Mouse (Mus musculus): ENCODE results near the gene Xrcc4. TPM values are rescaled to one million over a fixed set of nuclear protein-coding genes. Genes with fewer than 3 reads are reported as not detected.

The Xrcc4 gene
- total and polyA plus RNA-seq, 3 experiments, result 0.66 to 23.9 (median 17.8) TPM

GRCm38 (mm10) chr13:89854139-89854538 is 235.3 kb downstream of the Xrcc4 start:
- H3K9me3 ChIP-seq (replicated peaks), result no peaks in the 10 kb centered on the region
- ATAC-seq (ENCODE audit: extremely low read depth, insufficient number of reproducible peaks, low FRiP score, poor library complexity, severe bottlenecking), result no peak
- no peak for TF ChIP-seq GATA2 (IDR thresholded peaks at IDR 0.05; ENCODE audit: borderline replicate concordance, low read depth, low read length)
- TF ChIP-seq TAL1 (conservative IDR thresholded peaks at IDR 0.05; ENCODE audit: low read depth, low read length), result no peak
- TF ChIP-seq GATA1 (IDR thresholded peaks at IDR 0.05; ENCODE audit: borderline replicate concordance, low read length), result no peak
- no peak for TF ChIP-seq CTCF (IDR thresholded peaks at IDR 0.05; ENCODE audit: low read depth, low read length)
- no peak for TF ChIP-seq POLR2AphosphoS5 (IDR thresholded peaks at IDR 0.05; ENCODE audit: insufficient replicate concordance, low read depth, low read length)
- no peaks in the 10 kb centered on the region for H3K36me3 ChIP-seq (replicated peaks)
- no peaks in the 10 kb centered on the region for H3K27me3 ChIP-seq (ENCODE audit: insufficient read depth, low read length)
- DNase-seq (ENCODE audit: low spot score), result no peak
- H3K4me1 ChIP-seq (ENCODE audit: insufficient read depth, low read depth, low read length), result no peaks in the 10 kb centered on the region
- no peak overlapping the region for H3K4me3 ChIP-seq (ENCODE audit: low read depth, low read length)

- DNase-seq (ENCODE audit: low spot score) (no peak), ATAC-seq (ENCODE audit: extremely low read depth, insufficient number of reproducible peaks, low FRiP score, poor library complexity, severe bottlenecking) (no peak)
- TF ChIP-seq GATA1 (IDR thresholded peaks at IDR 0.05; ENCODE audit: borderline replicate concordance, low read length) (no peak), GATA2 (IDR thresholded peaks at IDR 0.05; ENCODE audit: borderline replicate concordance, low read depth, low read length) (no peak), POLR2AphosphoS5 (IDR thresholded peaks at IDR 0.05; ENCODE audit: insufficient replicate concordance, low read depth, low read length) (no peak), CTCF (IDR thresholded peaks at IDR 0.05; ENCODE audit: low read depth, low read length) (no peak), TAL1 (conservative IDR thresholded peaks at IDR 0.05; ENCODE audit: low read depth, low read length) (no peak)
- Histone ChIP-seq H3K27me3 (ENCODE audit: insufficient read depth, low read length) (no peaks in the 10 kb centered on the region), H3K36me3 (replicated peaks) (no peaks in the 10 kb centered on the region), H3K9me3 (replicated peaks) (no peaks in the 10 kb centered on the region), H3K4me3 (ENCODE audit: low read depth, low read length) (no peak overlapping the region), H3K4me1 (ENCODE audit: insufficient read depth, low read depth, low read length) (no peaks in the 10 kb centered on the region)
Measured at GRCm38 (mm10) chr13:89850746-89851145, 238.7 kb downstream of the Xrcc4 start.

DNA sequence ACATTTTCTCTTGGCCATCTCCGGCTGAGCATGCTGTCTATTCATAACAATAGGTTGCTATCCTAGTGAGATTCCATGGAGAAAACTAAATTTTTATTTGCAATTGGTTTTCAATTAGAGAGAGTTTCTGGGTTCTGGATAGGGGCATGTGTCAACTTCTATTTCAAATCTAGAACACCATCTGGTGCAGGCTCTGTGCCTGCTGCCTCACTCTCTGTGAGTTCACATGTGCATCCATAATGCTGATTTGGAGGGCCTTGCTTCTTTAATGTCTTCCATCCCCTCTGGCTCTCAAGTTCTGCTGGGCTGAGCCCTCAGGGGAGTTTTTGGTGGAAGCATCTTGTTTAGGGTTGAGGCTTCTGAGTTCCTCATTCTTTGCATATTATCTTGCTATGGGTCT is 239.5 kb downstream of the Xrcc4 start:
- ATAC-seq (ENCODE audit: extremely low read depth, insufficient number of reproducible peaks, low FRiP score, poor library complexity, severe bottlenecking) (no peak), DNase-seq (ENCODE audit: low spot score) (no peak)
- Histone ChIP-seq H3K36me3 (replicated peaks) (no peaks in the 10 kb centered on the region), H3K9me3 (replicated peaks) (no peaks in the 10 kb centered on the region), H3K4me3 (ENCODE audit: low read depth, low read length) (no peak overlapping the region), H3K27me3 (ENCODE audit: insufficient read depth, low read length) (no peaks in the 10 kb centered on the region), H3K4me1 (ENCODE audit: insufficient read depth, low read depth, low read length) (no peaks in the 10 kb centered on the region)
- TF ChIP-seq TAL1 (conservative IDR thresholded peaks at IDR 0.05; ENCODE audit: low read depth, low read length) (no peak), CTCF (IDR thresholded peaks at IDR 0.05; ENCODE audit: low read depth, low read length) (no peak), POLR2AphosphoS5 (IDR thresholded peaks at IDR 0.05; ENCODE audit: insufficient replicate concordance, low read depth, low read length) (no peak), GATA1 (IDR thresholded peaks at IDR 0.05; ENCODE audit: borderline replicate concordance, low read length) (no peak), GATA2 (IDR thresholded peaks at IDR 0.05; ENCODE audit: borderline replicate concordance, low read depth, low read length) (no peak)

DNA sequence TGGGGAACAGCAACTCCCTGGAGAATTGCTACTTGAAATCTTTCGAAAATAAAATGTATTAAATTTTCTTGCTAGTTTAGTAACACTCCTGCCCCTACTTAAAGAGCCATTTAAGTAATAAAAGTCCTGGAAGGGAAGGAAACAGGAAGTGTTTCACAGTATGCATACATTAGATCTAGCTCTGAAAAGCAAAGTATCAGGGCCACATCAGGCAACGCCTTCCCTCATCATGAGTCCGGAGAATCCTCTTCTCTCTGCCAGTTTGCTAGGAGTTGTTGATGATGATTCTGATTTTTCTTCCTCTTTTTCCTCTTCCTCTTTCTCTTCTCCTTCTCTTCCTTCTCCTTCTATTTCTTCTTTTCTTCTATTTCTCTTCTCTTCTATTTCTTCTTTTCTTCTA is 250.8 kb downstream of the Xrcc4 start:
- no peak for ATAC-seq (ENCODE audit: extremely low read depth, insufficient number of reproducible peaks, low FRiP score, poor library complexity, severe bottlenecking)
- TF ChIP-seq GATA1 (IDR thresholded peaks at IDR 0.05; ENCODE audit: borderline replicate concordance, low read length) (no peak), GATA2 (IDR thresholded peaks at IDR 0.05; ENCODE audit: borderline replicate concordance, low read depth, low read length) (no peak), TAL1 (conservative IDR thresholded peaks at IDR 0.05; ENCODE audit: low read depth, low read length) (no peak), CTCF (IDR thresholded peaks at IDR 0.05; ENCODE audit: low read depth, low read length) (no peak), POLR2AphosphoS5 (IDR thresholded peaks at IDR 0.05; ENCODE audit: insufficient replicate concordance, low read depth, low read length) (no peak)

DNA sequence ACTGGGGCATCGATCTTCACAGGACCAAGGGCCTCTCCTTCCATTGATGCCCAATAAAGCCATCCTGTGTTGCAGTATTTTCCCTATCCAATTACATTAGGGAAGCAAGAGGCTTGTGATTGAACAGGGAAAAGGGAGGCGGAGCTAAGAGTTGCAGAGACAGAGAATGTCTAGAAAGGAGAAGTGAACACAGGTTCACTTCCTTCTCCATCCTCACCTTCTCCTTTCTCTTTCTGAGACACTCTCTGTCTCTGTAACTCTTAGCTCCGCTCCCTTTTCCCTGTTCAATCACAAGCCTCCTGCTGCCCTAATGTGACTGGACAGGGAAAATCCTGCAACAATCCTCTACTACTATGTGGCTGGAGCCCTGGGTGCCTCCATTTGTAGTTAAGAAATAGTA is 254.9 kb downstream of the Xrcc4 start:
- no peak for ATAC-seq (ENCODE audit: extremely low read depth, insufficient number of reproducible peaks, low FRiP score, poor library complexity, severe bottlenecking)
- no peaks in the 10 kb centered on the region for H3K9me3 ChIP-seq (replicated peaks)
- H3K4me1 ChIP-seq (ENCODE audit: insufficient read depth, low read depth, low read length), result no peaks in the 10 kb centered on the region
- no peaks in the 10 kb centered on the region for H3K36me3 ChIP-seq (replicated peaks)
- no peak for TF ChIP-seq CTCF (IDR thresholded peaks at IDR 0.05; ENCODE audit: low read depth, low read length)
- no peaks in the 10 kb centered on the region for H3K27me3 ChIP-seq (ENCODE audit: insufficient read depth, low read length)
- H3K4me3 ChIP-seq (ENCODE audit: low read depth, low read length), result no peak overlapping the region
- DNase-seq (ENCODE audit: low spot score), result no peak

More for the DNA sequence above, 250.8 kb downstream of the Xrcc4 start:
- H3K36me3 ChIP-seq (replicated peaks), result no peaks in the 10 kb centered on the region
- H3K9me3 ChIP-seq (replicated peaks), result no peaks in the 10 kb centered on the region
- no peak for DNase-seq (ENCODE audit: low spot score)
- H3K4me1 ChIP-seq (ENCODE audit: insufficient read depth, low read depth, low read length), result no peaks in the 10 kb centered on the region
- no peak overlapping the region for H3K4me3 ChIP-seq (ENCODE audit: low read depth, low read length)
- H3K27me3 ChIP-seq (ENCODE audit: insufficient read depth, low read length), result no peaks in the 10 kb centered on the region

DNA sequence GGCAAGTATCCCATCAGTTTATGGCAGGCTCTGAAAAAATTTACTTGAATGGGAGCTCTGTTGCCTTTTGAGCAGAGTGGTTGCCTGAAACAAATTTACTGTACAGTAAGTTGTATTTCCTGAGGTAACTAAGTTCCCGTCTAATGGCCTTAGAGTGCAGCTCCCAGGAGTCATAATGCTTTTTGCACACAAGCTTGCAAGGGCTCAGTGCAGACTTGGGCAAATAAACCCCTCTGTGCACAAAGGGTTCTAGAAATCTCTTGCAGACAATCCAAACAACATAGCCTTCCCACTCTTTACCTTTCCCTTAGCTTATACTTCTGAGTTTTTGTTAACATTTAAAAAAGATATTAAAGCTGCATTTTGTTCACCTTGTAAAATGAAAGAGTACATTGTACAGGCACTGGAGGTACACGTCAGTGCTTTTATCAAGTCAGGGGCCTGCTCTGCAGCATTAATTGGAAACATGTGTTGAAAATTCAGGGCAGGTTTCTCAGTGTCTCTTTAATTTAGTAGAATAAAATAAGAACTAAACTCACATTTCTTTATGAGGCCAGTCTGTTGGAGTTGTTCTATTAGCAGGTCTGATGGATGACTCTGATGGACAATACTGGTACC is 256.2 kb downstream of the Xrcc4 start:
- H3K27me3 ChIP-seq (ENCODE audit: insufficient read depth, low read length), result no peaks in the 10 kb centered on the region
- no peak overlapping the region for H3K4me3 ChIP-seq (ENCODE audit: low read depth, low read length)
- no peaks in the 10 kb centered on the region for H3K36me3 ChIP-seq (replicated peaks)
- no peak for ATAC-seq (ENCODE audit: extremely low read depth, insufficient number of reproducible peaks, low FRiP score, poor library complexity, severe bottlenecking)
- no peak for DNase-seq (ENCODE audit: low spot score)
- TF ChIP-seq GATA2 (IDR thresholded peaks at IDR 0.05; ENCODE audit: borderline replicate concordance, low read depth, low read length), result no peak
- TF ChIP-seq TAL1 (conservative IDR thresholded peaks at IDR 0.05; ENCODE audit: low read depth, low read length), result no peak
- no peak for TF ChIP-seq CTCF (IDR thresholded peaks at IDR 0.05; ENCODE audit: low read depth, low read length)
- TF ChIP-seq POLR2AphosphoS5 (IDR thresholded peaks at IDR 0.05; ENCODE audit: insufficient replicate concordance, low read depth, low read length), result no peak
- no peak for TF ChIP-seq GATA1 (IDR thresholded peaks at IDR 0.05; ENCODE audit: borderline replicate concordance, low read length)
- H3K4me1 ChIP-seq (ENCODE audit: insufficient read depth, low read depth, low read length), result no peaks in the 10 kb centered on the region
- no peaks in the 10 kb centered on the region for H3K9me3 ChIP-seq (replicated peaks)

Data from G1E (cell line).